Mouse (Mus musculus): Measurements from ENCODE around the gene Cdc14a. TPM values are rescaled to one million over a fixed set of nuclear protein-coding genes. Genes with fewer than 3 reads are reported as not detected.
A peak's percentile ranks its signal among the peaks of the same experiment; 100 is the strongest.

Gene Cdc14a
- total and polyA plus RNA-seq, 2 experiments from 2014 or later, result 3.1 to 4.1 TPM

DNA sequence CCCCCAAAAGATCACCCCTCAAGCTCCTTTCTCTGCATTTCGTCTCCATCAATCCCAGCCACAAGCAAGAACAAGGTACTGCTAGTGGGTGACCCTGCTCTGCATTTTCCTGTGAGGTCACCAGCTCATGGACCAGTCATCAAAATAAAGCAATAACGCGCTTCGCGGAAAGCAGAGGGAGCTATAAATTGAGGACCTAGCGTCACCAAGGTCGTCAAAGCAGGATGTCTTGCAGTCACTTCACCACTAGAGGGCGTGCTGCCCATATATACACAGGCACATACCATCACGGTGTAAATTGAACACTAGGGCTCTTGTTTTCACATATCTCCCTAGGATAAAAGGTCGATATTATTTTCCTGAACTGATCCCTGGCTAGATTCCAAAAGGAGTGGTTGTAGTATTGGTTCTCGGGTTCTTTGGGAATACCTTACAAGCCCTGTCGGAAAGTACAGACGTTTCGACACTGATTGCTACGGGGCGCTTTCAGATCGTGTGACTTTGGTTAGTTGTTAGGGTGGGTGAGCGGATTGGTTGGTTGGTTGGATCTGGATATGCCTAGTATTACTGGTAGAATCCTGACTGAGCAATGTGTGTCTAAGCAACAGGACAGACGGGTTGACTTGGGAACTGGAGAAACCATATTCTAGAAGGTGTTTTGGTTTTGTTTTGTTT lies 82.7 kb downstream of the Cdc14a start:
- DNase-seq (peak; percentile 76), ATAC-seq (peak; percentile 83)
- 49% methylated on average over 19 of the region's 19 CpGs for WGBS
- Histone ChIP-seq H3K4me3 (ENCODE audit: low read depth, low read length) (no peak overlapping the region), H3K4me2 (ENCODE audit: low read depth) (no peak overlapping the region), H3K27ac (ENCODE audit: low read depth, low read length) (no peak overlapping the region), H3K4me1 (ENCODE audit: insufficient read depth) (no peaks in the 10 kb centered on the region), H3K9me3 (ENCODE audit: low read length) (no peaks in the 10 kb centered on the region), H3K27me3 (ENCODE audit: insufficient read depth, low read length) (no peaks in the 10 kb centered on the region), H3K9ac (no peak overlapping the region), H3K36me3 (ENCODE audit: insufficient read depth) (no peaks in the 10 kb centered on the region)
- TF ChIP-seq CTCF (IDR thresholded peaks at IDR 0.05; ENCODE audit: low read depth), result peak; percentile 89

DNA sequence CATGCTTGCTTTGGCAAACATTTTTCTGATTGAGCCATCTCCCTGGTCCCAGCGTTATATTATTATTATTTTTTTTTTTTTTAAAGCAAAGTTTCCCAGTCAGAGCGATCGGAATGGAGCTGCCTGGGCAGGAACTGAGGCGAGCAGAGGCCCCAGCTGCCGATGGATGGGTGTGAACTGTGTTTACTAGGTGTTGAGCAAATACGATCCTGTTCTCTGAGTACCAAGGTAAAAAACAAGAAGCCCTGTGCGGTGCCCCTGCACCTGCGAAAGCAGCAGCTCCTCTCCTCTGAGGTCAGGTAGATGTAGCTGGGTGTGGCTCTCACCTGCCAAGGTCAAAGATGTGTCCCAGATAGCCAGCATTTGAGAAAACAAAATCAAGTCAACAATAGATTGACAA lies 83.6 kb downstream of the Cdc14a start:
- Histone ChIP-seq H3K9ac (no peak overlapping the region), H3K4me2 (ENCODE audit: low read depth) (no peak overlapping the region)
- ATAC-seq, result no peak

GRCm38 (mm10) chr3:116338616-116339015 lies 85.2 kb downstream of the Cdc14a start:
- DNase-seq, result no peak
- Histone ChIP-seq H3K9me3 (ENCODE audit: low read length) (no peaks in the 10 kb centered on the region), H3K27me3 (ENCODE audit: insufficient read depth, low read length) (no peaks in the 10 kb centered on the region), H3K36me3 (ENCODE audit: insufficient read depth) (no peaks in the 10 kb centered on the region), H3K4me1 (ENCODE audit: insufficient read depth) (no peaks in the 10 kb centered on the region), H3K4me3 (ENCODE audit: low read depth, low read length) (no peak overlapping the region), H3K9ac (no peak overlapping the region), H3K27ac (ENCODE audit: low read depth, low read length) (no peak overlapping the region), H3K4me2 (ENCODE audit: low read depth) (no peak overlapping the region)
- WGBS, result 83% methylated on average over 6 of the region's 6 CpGs
- no peak for ATAC-seq
- TF ChIP-seq CTCF (IDR thresholded peaks at IDR 0.05; ENCODE audit: low read depth), result no peak

More for the DNA sequence above, 83.6 kb downstream of the Cdc14a start:
- TF ChIP-seq CTCF (IDR thresholded peaks at IDR 0.05; ENCODE audit: low read depth), result no peak
- no peak overlapping the region for H3K27ac ChIP-seq (ENCODE audit: low read depth, low read length)
- no peak for DNase-seq
- no peaks in the 10 kb centered on the region for H3K27me3 ChIP-seq (ENCODE audit: insufficient read depth, low read length)
- H3K9me3 ChIP-seq (ENCODE audit: low read length), result no peaks in the 10 kb centered on the region
- no peak overlapping the region for H3K4me3 ChIP-seq (ENCODE audit: low read depth, low read length)
- 86% methylated on average over 8 of the region's 8 CpGs for WGBS
- no peaks in the 10 kb centered on the region for H3K36me3 ChIP-seq (ENCODE audit: insufficient read depth)
- no peaks in the 10 kb centered on the region for H3K4me1 ChIP-seq (ENCODE audit: insufficient read depth)

DNA sequence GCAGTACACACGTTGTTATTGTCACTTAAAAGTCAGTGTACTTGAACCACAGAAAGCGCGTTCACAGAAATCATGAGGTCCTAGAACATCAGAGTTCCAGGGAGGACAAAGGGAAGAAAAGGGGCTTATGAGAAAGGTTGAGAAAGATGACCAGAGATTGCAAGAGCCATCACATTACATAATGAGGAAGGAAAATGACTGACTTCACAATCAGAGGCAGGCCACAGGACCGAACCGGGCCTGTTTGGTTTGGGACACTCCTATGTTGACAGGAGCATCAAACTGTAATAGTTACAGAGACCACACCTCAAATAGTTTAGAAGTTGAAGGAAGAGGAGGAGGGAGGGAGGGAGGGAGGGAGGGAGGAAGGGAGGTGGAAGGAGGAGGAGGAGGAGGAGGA lies 86.0 kb downstream of the Cdc14a start:
- no peak overlapping the region for H3K9ac ChIP-seq
- H3K4me3 ChIP-seq (ENCODE audit: low read depth, low read length), result no peak overlapping the region
- no peaks in the 10 kb centered on the region for H3K36me3 ChIP-seq (ENCODE audit: insufficient read depth)
- no peaks in the 10 kb centered on the region for H3K27me3 ChIP-seq (ENCODE audit: insufficient read depth, low read length)
- H3K27ac ChIP-seq (ENCODE audit: low read depth, low read length), result no peak overlapping the region
- no peak for ATAC-seq
- no peak for TF ChIP-seq CTCF (IDR thresholded peaks at IDR 0.05; ENCODE audit: low read depth)
- DNase-seq, result no peak
- no peak overlapping the region for H3K4me2 ChIP-seq (ENCODE audit: low read depth)
- no peaks in the 10 kb centered on the region for H3K9me3 ChIP-seq (ENCODE audit: low read length)
- no peaks in the 10 kb centered on the region for H3K4me1 ChIP-seq (ENCODE audit: insufficient read depth)
- WGBS, result 91% methylated on average over 5 of the region's 5 CpGs

GRCm38 (mm10) chr3:116335036-116335435 lies 88.8 kb downstream of the Cdc14a start:
- WGBS, result 43% methylated on average over 4 of the region's 4 CpGs
- no peak for ATAC-seq
- Histone ChIP-seq H3K4me3 (ENCODE audit: low read depth, low read length) (no peak overlapping the region), H3K27me3 (ENCODE audit: insufficient read depth, low read length) (no peaks in the 10 kb centered on the region), H3K27ac (ENCODE audit: low read depth, low read length) (no peak overlapping the region), H3K4me2 (ENCODE audit: low read depth) (no peak overlapping the region), H3K36me3 (ENCODE audit: insufficient read depth) (no peaks in the 10 kb centered on the region), H3K9me3 (ENCODE audit: low read length) (no peaks in the 10 kb centered on the region), H3K4me1 (ENCODE audit: insufficient read depth) (no peaks in the 10 kb centered on the region), H3K9ac (no peak overlapping the region)
- DNase-seq, result no peak
- TF ChIP-seq CTCF (IDR thresholded peaks at IDR 0.05; ENCODE audit: low read depth), result no peak

DNA sequence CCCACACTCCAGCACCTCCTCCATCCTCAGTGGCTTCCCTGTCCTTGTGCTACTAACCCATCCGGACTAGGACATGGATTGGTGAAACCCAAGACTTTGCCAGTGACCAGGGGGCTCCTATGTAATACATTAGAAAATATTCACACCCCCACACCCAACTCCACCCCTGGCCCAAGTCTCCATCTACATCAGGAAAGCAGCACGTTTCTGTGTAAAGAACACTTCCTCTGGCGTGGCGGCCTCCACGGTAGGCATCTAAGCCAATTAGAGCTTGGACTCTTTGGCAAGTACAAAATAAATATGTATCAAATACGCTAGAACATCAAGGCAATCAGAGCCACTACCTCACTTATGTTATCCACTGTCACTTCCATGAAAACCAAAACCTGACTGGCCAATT lies 90.1 kb downstream of the Cdc14a start:
- 79% methylated on average over 6 of the region's 6 CpGs for WGBS
- Histone ChIP-seq H3K4me1 (ENCODE audit: insufficient read depth) (no peaks in the 10 kb centered on the region), H3K9me3 (ENCODE audit: low read length) (no peaks in the 10 kb centered on the region), H3K4me3 (ENCODE audit: low read depth, low read length) (no peak overlapping the region), H3K27ac (ENCODE audit: low read depth, low read length) (no peak overlapping the region), H3K27me3 (ENCODE audit: insufficient read depth, low read length) (no peaks in the 10 kb centered on the region), H3K9ac (no peak overlapping the region), H3K36me3 (ENCODE audit: insufficient read depth) (no peaks in the 10 kb centered on the region), H3K4me2 (ENCODE audit: low read depth) (no peak overlapping the region)
- ATAC-seq (no peak), DNase-seq (no peak)
- TF ChIP-seq CTCF (IDR thresholded peaks at IDR 0.05; ENCODE audit: low read depth), result no peak

DNA sequence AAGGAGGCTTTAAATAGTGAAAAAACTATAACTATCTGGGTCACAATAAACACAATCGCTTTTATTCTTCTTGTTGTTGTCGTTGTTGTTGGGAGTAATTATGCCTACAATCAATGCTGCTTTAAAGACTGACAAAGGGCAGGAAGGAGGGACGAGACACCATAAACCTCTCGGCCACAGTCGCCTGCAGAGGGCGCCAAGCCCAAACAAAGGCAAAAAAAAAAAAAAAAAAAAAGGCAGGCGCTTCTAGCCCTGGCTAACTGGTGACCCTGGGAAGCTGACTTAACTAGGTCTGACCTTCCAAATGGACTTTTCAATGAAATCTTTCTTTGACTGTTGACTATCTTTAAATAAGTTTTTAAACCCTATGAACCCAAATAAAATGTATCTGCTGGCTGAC lies 90.6 kb downstream of the Cdc14a start:
- WGBS, result 13% methylated on average over 7 of the region's 7 CpGs
- ATAC-seq (no peak), DNase-seq (peak; percentile 39)
- no peak overlapping the region for H3K9ac ChIP-seq
- no peak overlapping the region for H3K27ac ChIP-seq (ENCODE audit: low read depth, low read length)
- no peak overlapping the region for H3K4me3 ChIP-seq (ENCODE audit: low read depth, low read length)
- H3K4me2 ChIP-seq (ENCODE audit: low read depth), result no peak overlapping the region
- H3K27me3 ChIP-seq (ENCODE audit: insufficient read depth, low read length), result no peaks in the 10 kb centered on the region
- peak; percentile 54 for TF ChIP-seq CTCF (IDR thresholded peaks at IDR 0.05; ENCODE audit: low read depth)
- no peaks in the 10 kb centered on the region for H3K4me1 ChIP-seq (ENCODE audit: insufficient read depth)
- no peaks in the 10 kb centered on the region for H3K9me3 ChIP-seq (ENCODE audit: low read length)
- no peaks in the 10 kb centered on the region for H3K36me3 ChIP-seq (ENCODE audit: insufficient read depth)

Data from forebrain, postnatal 0 days (tissue).